Mouse (Mus musculus): ENCODE results near the gene Nup62cl. TPM values are rescaled to one million over a fixed set of nuclear protein-coding genes. Genes with fewer than 3 reads are reported as not detected.

The Nup62cl gene
- polyA plus RNA-seq, 1 experiment from 2014 or later = 5.0 TPM

Other genes starting within 250 kb of the Nup62cl start
- 10.2 and 10.3 TPM in 2 replicates for gene Morc4, start 191.0 kb downstream of the Nup62cl start, polyA plus RNA-seq (2014; fragmentation: Nextera tagmentation; extraction: Ambion mirVana)
- 6.6 and 7.2 TPM in 2 replicates for gene Rbm41, start 64.1 kb downstream of the Nup62cl start, polyA plus RNA-seq (2014; fragmentation: Nextera tagmentation; extraction: Ambion mirVana)
- not detected in 2 replicates for gene Pih1h3b, start 167 bp upstream of the Nup62cl start, polyA plus RNA-seq (2014; fragmentation: Nextera tagmentation; extraction: Ambion mirVana)

Data from heart, embryonic 11.5 days (tissue).